13 mouse cellular contexts compared by ENCODE assay signal in the genomic region with DNA sequence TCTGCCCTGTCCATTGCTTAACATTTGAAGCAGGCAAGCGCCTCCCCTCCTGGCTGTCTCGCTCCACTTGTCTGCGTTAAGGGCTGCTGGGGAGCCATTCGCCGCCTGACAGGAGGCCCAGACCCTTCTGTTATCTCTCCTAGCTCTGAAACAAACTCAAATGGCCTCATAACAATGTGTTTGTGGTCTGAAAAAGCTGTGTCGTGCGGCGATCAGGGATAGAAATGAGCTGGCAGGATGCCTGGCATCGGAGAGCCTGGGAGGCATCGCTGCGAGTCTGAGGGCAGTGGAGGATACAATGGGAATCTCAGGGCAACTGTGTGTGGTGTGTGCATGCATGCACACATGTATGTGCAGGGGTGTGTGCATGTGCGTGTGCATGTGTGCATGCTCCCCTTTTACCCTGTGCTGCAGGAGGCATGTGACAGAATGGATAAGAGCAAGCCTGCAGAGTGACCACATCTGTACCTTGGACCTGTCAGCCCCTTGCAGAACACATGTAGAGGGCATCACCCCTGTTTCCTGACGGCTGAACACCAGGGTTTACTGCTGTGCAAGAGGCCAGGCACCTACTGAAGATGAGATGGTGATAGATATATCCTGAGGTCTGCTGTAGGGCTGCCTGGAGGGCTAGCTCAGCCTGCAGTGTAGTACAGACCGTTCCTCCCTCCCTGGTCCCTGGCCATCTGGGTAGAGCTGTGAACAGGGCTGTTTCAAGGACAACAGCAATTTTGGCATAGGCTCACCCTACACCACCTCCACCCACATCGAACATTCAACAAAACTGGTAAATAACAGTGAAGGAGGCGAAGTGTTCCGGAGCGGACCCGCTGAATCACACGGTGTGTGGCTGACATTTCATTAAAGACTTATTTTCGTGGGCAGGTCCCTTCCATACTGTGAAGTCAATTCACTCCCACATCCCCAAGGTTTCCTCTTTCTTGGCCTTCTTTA. TPM values are rescaled to one million over a fixed set of nuclear protein-coding genes. Genes with fewer than 3 reads are reported as not detected.
A peak's percentile ranks its signal among the peaks of the same experiment; 100 is the strongest.
DNase-seq lines count a peak whose midpoint lies in the region; ATAC-seq and TF ChIP-seq lines count a peak whose summit lies in the region.
"Had no signal": no experiment of that assay in that cellular context is flagged by ENCODE, and none has a peak within 500 bp of the region (broad histone marks: within the 10 kb centered on the region; RNA-seq: fewer than 3 reads in every experiment).

No protein-coding gene starts in this region.

- no peaks in the 10 kb centered on the region for H3K27me3 ChIP-seq in heart, embryonic 15.5 days
- H3K27me3 ChIP-seq in liver, postnatal 0 days (ENCODE audit: insufficient read depth, low read length), result no peaks in the 10 kb centered on the region
- H3K27me3 ChIP-seq in liver, embryonic 11.5 days (replicated peaks; ENCODE audit: control insufficient read depth, insufficient read depth, low read length), result no peaks in the 10 kb centered on the region
- H3K27me3 ChIP-seq in hindbrain, embryonic 14.5 days (ENCODE audit: control insufficient read depth, insufficient read depth, low read length), result no peaks in the 10 kb centered on the region
- H3K27me3 ChIP-seq: embryonic facial prominence, embryonic 15.5 days; limb, embryonic 15.5 days; midbrain, embryonic 12.5 days had no signal

- H3K4me1 ChIP-seq in heart, embryonic 15.5 days (replicated peaks), result peaks cover 84% of the 10 kb centered on the region
- H3K4me1 ChIP-seq in liver, postnatal 0 days (ENCODE audit: insufficient read depth), result no peaks in the 10 kb centered on the region; the same call in 1 of the 2 replicates
- no peaks in the 10 kb centered on the region; the same call in none of the 2 replicates for H3K4me1 ChIP-seq in liver, embryonic 11.5 days (replicated peaks; ENCODE audit: control insufficient read depth, insufficient read depth, low read length)
- H3K4me1 ChIP-seq in hindbrain, embryonic 14.5 days (replicated peaks; ENCODE audit: control insufficient read depth, insufficient read depth, low read length), result peaks cover 10% of the 10 kb centered on the region; the same call in 1 of the 2 replicates

- no peak for DNase-seq in heart, postnatal 4 days
- DNase-seq in liver, postnatal 0 days, result no peak
- DNase-seq in liver, embryonic 11.5 days (ENCODE audit: low spot score), result no peak
- peak; percentile 54 for DNase-seq in hindbrain, embryonic 14.5 days (ENCODE audit: low spot score)
- DNase-seq in right cerebral cortex, adult 2 months (ENCODE audit: low spot score in 2 of 2), result peak; percentile 53 to 58
- DNase-seq in urinary bladder, postnatal 4 days (ENCODE audit: low spot score in 2 of 2), result no peak
- DNase-seq in kidney, postnatal 14 days, result no peak
- DNase-seq: adrenal gland, adult 2 months; cerebellum, adult 2 months had no signal

- no peaks in the 10 kb centered on the region for H3K9me3 ChIP-seq in heart, embryonic 15.5 days (replicated peaks)
- no peaks in the 10 kb centered on the region for H3K9me3 ChIP-seq in liver, postnatal 0 days (ENCODE audit: low read length)
- H3K9me3 ChIP-seq in liver, embryonic 11.5 days (ENCODE audit: control insufficient read depth, low read length), result no peaks in the 10 kb centered on the region
- no peaks in the 10 kb centered on the region for H3K9me3 ChIP-seq in hindbrain, embryonic 14.5 days (ENCODE audit: control insufficient read depth, low read length)
- H3K9me3 ChIP-seq: embryonic facial prominence, embryonic 15.5 days; limb, embryonic 15.5 days; midbrain, embryonic 12.5 days had no signal

- H3K9ac ChIP-seq in heart, embryonic 15.5 days, result no peak overlapping the region
- H3K9ac ChIP-seq in liver, postnatal 0 days (replicated peaks), result no peak overlapping the region
- no peak overlapping the region for H3K9ac ChIP-seq in liver, embryonic 11.5 days (ENCODE audit: low read depth, low read length)
- H3K9ac ChIP-seq in hindbrain, embryonic 14.5 days, result no peak overlapping the region
- H3K9ac ChIP-seq: embryonic facial prominence, embryonic 15.5 days; limb, embryonic 15.5 days; midbrain, embryonic 12.5 days had no signal

- TF ChIP-seq CTCF in liver, postnatal 0 days (IDR thresholded peaks at IDR 0.05; ENCODE audit: low read depth), result no peak

- H3K27ac ChIP-seq in heart, embryonic 15.5 days, result peak overlapping the region; percentile 62
- no peak overlapping the region for H3K27ac ChIP-seq in liver, postnatal 0 days (ENCODE audit: low read depth)
- H3K27ac ChIP-seq in liver, embryonic 11.5 days (ENCODE audit: low read depth, low read length), result no peak overlapping the region
- H3K27ac ChIP-seq in hindbrain, embryonic 14.5 days, result peak overlapping the region; percentile 10; the same call in 1 of the 2 replicates
- H3K27ac ChIP-seq: embryonic facial prominence, embryonic 15.5 days; limb, embryonic 15.5 days; midbrain, embryonic 12.5 days had no signal

- no peak for TF ChIP-seq EP300 in liver, postnatal 0 days (IDR thresholded peaks at IDR 0.05; ENCODE audit: low read depth)

- 54% methylated on average over 21 of the region's 21 CpGs for WGBS in heart, embryonic 15.5 days
- WGBS in liver, postnatal 0 days (ENCODE audit: insufficient replicate concordance), result 74% methylated on average over 21 of the region's 21 CpGs
- 78% methylated on average over 21 of the region's 21 CpGs for WGBS in liver, embryonic 11.5 days
- 61% methylated on average over 21 of the region's 21 CpGs for WGBS in hindbrain, embryonic 14.5 days

- H3K4me3 ChIP-seq in heart, embryonic 15.5 days, result no peak overlapping the region
- H3K4me3 ChIP-seq in liver, postnatal 0 days (ENCODE audit: low read depth, low read length), result no peak overlapping the region
- H3K4me3 ChIP-seq in liver, embryonic 11.5 days (ENCODE audit: low read depth, low read length), result no peak overlapping the region
- H3K4me3 ChIP-seq in hindbrain, embryonic 14.5 days (replicated peaks; ENCODE audit: low read length), result no peak overlapping the region
- H3K4me3 ChIP-seq: embryonic facial prominence, embryonic 15.5 days; limb, embryonic 15.5 days; midbrain, embryonic 12.5 days had no signal

- no peaks in the 10 kb centered on the region for H3K36me3 ChIP-seq in heart, embryonic 15.5 days
- no peaks in the 10 kb centered on the region for H3K36me3 ChIP-seq in liver, postnatal 0 days (replicated peaks; ENCODE audit: insufficient read depth, low read length)
- no peaks in the 10 kb centered on the region for H3K36me3 ChIP-seq in liver, embryonic 11.5 days (ENCODE audit: control insufficient read depth, insufficient read depth, low read length)
- no peaks in the 10 kb centered on the region for H3K36me3 ChIP-seq in hindbrain, embryonic 14.5 days (replicated peaks; ENCODE audit: control insufficient read depth, insufficient read depth)
- H3K36me3 ChIP-seq: embryonic facial prominence, embryonic 15.5 days; midbrain, embryonic 12.5 days had no signal

- no peak; the same call in 1 of the 2 replicates for ATAC-seq in heart, embryonic 15.5 days (replicated peaks; ENCODE audit: insufficient number of reproducible peaks, insufficient read depth, low FRiP score, low read depth)
- ATAC-seq in liver, postnatal 0 days, result peak; percentile 63
- no peak for ATAC-seq in liver, embryonic 11.5 days (replicated peaks; ENCODE audit: low FRiP score)
- ATAC-seq in hindbrain, embryonic 14.5 days (ENCODE audit: low FRiP score), result no peak

- 0 out of 2 replicates have a peak overlapping the region, but pooled peaks have one; percentile 17 for H3K4me2 ChIP-seq in heart, embryonic 15.5 days
- H3K4me2 ChIP-seq in liver, postnatal 0 days (ENCODE audit: low read depth, low read length), result no peak overlapping the region
- H3K4me2 ChIP-seq in liver, embryonic 11.5 days, result no peak overlapping the region
- no peak overlapping the region for H3K4me2 ChIP-seq in hindbrain, embryonic 14.5 days (replicated peaks)
- H3K4me2 ChIP-seq: embryonic facial prominence, embryonic 15.5 days; limb, embryonic 15.5 days; midbrain, embryonic 12.5 days had no signal

RNA-seq across cellular contexts. Expression of a gene that starts 54.9 kb away (rescaled TPM):
- polyA plus RNA-seq in heart, embryonic 15.5 days (2015; fragmentation: Nextera tagmentation; extraction: Ambion mirVana), result 80.6 and 94.0 TPM in 2 replicates
- total RNA-seq in heart, postnatal 4 days (2021), result 100 to 1,000 TPM; 124 to 129 TPM
- 1.6 and 1.8 TPM in 2 replicates for polyA plus RNA-seq in liver, postnatal 0 days (2015; fragmentation: Nextera tagmentation; extraction: Ambion mirVana)
- 30.3 and 32.4 TPM in 2 replicates for polyA plus RNA-seq in liver, embryonic 11.5 days (2014; fragmentation: Nextera tagmentation; extraction: Ambion mirVana)
- 125 TPM in 2 replicates for polyA plus RNA-seq in hindbrain, embryonic 14.5 days (2014; fragmentation: Nextera tagmentation; extraction: Ambion mirVana)

Comparison
In these comparisons a context has a peak if more than half of its experiments do, and no peak if none do; other contexts are left out.
1. RNA of a gene that starts 54.9 kb away (polyA plus RNA-seq): 125 TPM in hindbrain, embryonic 14.5 days, 80.6 to 94.0 TPM in heart, embryonic 15.5 days and 30.3 to 32.4 TPM in liver, embryonic 11.5 days; 1.6 to 1.8 TPM in liver, postnatal 0 days; every median in the first group is over 10 times any median in the second.
2. H3K27ac ChIP-seq: peak in heart, embryonic 15.5 days (single experiment) and hindbrain, embryonic 14.5 days (single experiment); none in liver, postnatal 0 days (single experiment) and liver, embryonic 11.5 days (single experiment).
3. DNase-seq: peak in hindbrain, embryonic 14.5 days (single experiment) and right cerebral cortex, adult 2 months (2 of 2); none in heart, postnatal 4 days (single experiment), liver, postnatal 0 days (single experiment), liver, embryonic 11.5 days (single experiment), urinary bladder, postnatal 4 days (0 of 2) and kidney, postnatal 14 days (single experiment).